Mouse (Mus musculus): ENCODE measurements around the gene Zdhhc23. TPM values are rescaled to one million over a fixed set of nuclear protein-coding genes. Genes with fewer than 3 reads are reported as not detected.

The Zdhhc23 gene
- polyA plus RNA-seq, 1 experiment: 0.01 TPM

GRCm38 (mm10) chr16:44011010-44011409 is 31.4 kb upstream of the Zdhhc23 start:
- peaks cover 7% of the 10 kb centered on the region for H3K4me1 ChIP-seq (ENCODE audit: control insufficient read depth)
- no peaks in the 10 kb centered on the region for H3K36me3 ChIP-seq (ENCODE audit: control insufficient read depth)
- TF ChIP-seq GATA1 (IDR thresholded peaks at IDR 0.05; ENCODE audit: low read length) (no peak), TAL1 (IDR thresholded peaks at IDR 0.05; ENCODE audit: low read length) (no peak)
- no peak overlapping the region for H3K4me3 ChIP-seq (replicated peaks)
- no peaks in the 10 kb centered on the region for H3K27me3 ChIP-seq (ENCODE audit: control insufficient read depth)
- no peaks in the 10 kb centered on the region for H3K9me3 ChIP-seq (ENCODE audit: control insufficient read depth, low read length)

- Histone ChIP-seq H3K9me3 (ENCODE audit: control insufficient read depth, low read length) (no peaks in the 10 kb centered on the region), H3K4me1 (ENCODE audit: control insufficient read depth) (no peaks in the 10 kb centered on the region), H3K36me3 (ENCODE audit: control insufficient read depth) (no peaks in the 10 kb centered on the region), H3K4me3 (replicated peaks) (no peak overlapping the region), H3K27me3 (ENCODE audit: control insufficient read depth) (no peaks in the 10 kb centered on the region)
- TF ChIP-seq GATA1 (IDR thresholded peaks at IDR 0.05; ENCODE audit: low read length) (no peak), TAL1 (IDR thresholded peaks at IDR 0.05; ENCODE audit: low read length) (no peak)
Measured at GRCm38 (mm10) chr16:44002086-44002485, 22.5 kb upstream of the Zdhhc23 start.

DNA sequence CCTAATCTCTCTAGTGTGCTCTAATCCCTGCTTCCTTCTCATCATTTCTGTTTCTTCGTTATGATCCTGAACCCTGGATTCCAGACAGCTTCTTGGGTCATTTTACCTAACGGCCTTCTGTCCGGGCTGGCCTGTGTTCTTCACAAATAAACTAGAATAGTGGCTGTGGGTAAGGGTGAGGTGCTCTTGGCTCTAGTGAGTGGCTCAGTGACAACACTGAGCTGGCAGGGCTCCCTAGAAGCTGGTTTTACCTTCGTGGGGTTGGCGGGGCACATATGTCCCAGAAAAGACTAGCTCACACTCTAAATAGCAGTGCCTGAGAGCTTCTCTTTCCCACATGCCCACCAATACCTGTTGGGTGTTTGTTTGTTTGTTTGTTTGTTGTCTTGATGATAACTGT is 19.9 kb upstream of the Zdhhc23 start:
- no peak overlapping the region for H3K4me3 ChIP-seq (replicated peaks)
- no peaks in the 10 kb centered on the region for H3K36me3 ChIP-seq (ENCODE audit: control insufficient read depth)
- no peaks in the 10 kb centered on the region for H3K4me1 ChIP-seq (ENCODE audit: control insufficient read depth)
- TF ChIP-seq TAL1 (IDR thresholded peaks at IDR 0.05; ENCODE audit: low read length) (no peak), GATA1 (IDR thresholded peaks at IDR 0.05; ENCODE audit: low read length) (no peak)
- H3K27me3 ChIP-seq (ENCODE audit: control insufficient read depth): no peaks in the 10 kb centered on the region
- no peaks in the 10 kb centered on the region for H3K9me3 ChIP-seq (ENCODE audit: control insufficient read depth, low read length)

GRCm38 (mm10) chr16:43999111-43999510 is 19.5 kb upstream of the Zdhhc23 start:
- H3K36me3 ChIP-seq (ENCODE audit: control insufficient read depth): no peaks in the 10 kb centered on the region

DNA sequence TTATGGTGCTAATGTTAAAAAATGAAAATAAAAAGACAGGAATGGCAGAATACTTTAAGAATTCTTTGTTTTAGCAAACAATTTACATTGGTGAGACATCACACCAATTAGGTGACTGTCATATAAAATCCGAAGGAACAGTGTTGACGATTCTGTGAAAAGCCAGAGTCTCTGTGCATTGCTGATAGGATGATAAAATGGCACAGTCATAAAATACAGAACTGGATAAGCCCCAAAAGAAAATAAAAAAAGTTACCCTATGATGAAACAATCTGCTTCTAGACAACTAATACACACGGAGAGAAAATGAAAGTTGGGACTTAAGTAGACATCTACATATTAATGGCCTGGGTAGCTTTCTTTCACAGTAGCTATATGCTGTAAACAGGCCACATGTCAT is 15.0 kb upstream of the Zdhhc23 start:
- H3K9me3 ChIP-seq (ENCODE audit: control insufficient read depth, low read length): no peaks in the 10 kb centered on the region
- no peak overlapping the region for H3K4me3 ChIP-seq (replicated peaks)
- H3K27me3 ChIP-seq (ENCODE audit: control insufficient read depth): no peaks in the 10 kb centered on the region
- H3K36me3 ChIP-seq (ENCODE audit: control insufficient read depth): no peaks in the 10 kb centered on the region
- TF ChIP-seq GATA1 (IDR thresholded peaks at IDR 0.05; ENCODE audit: low read length): no peak
- TF ChIP-seq TAL1 (IDR thresholded peaks at IDR 0.05; ENCODE audit: low read length): no peak
- no peaks in the 10 kb centered on the region for H3K4me1 ChIP-seq (ENCODE audit: control insufficient read depth)

More at GRCm38 (mm10) chr16:43999111-43999510, 19.5 kb upstream of the Zdhhc23 start:
- Histone ChIP-seq H3K27me3 (ENCODE audit: control insufficient read depth) (no peaks in the 10 kb centered on the region), H3K9me3 (ENCODE audit: control insufficient read depth, low read length) (no peaks in the 10 kb centered on the region), H3K4me1 (ENCODE audit: control insufficient read depth) (no peaks in the 10 kb centered on the region), H3K4me3 (replicated peaks) (no peak overlapping the region)
- TF ChIP-seq GATA1 (IDR thresholded peaks at IDR 0.05; ENCODE audit: low read length) (no peak), TAL1 (IDR thresholded peaks at IDR 0.05; ENCODE audit: low read length) (no peak)

GRCm38 (mm10) chr16:43986299-43986698 is 6.7 kb upstream of the Zdhhc23 start:
- TF ChIP-seq GATA1 (IDR thresholded peaks at IDR 0.05; ENCODE audit: low read length): no peak
- TF ChIP-seq TAL1 (IDR thresholded peaks at IDR 0.05; ENCODE audit: low read length): no peak

GRCm38 (mm10) chr16:43980110-43980609 is 569 bp upstream of the Zdhhc23 start:
- H3K27me3 ChIP-seq (ENCODE audit: control insufficient read depth): peaks cover 23% of the 10 kb centered on the region
- no peaks in the 10 kb centered on the region for H3K9me3 ChIP-seq (ENCODE audit: control insufficient read depth, low read length)
- peaks cover 11% of the 10 kb centered on the region for H3K4me1 ChIP-seq (ENCODE audit: control insufficient read depth)
- H3K36me3 ChIP-seq (ENCODE audit: control insufficient read depth): no peaks in the 10 kb centered on the region
- TF ChIP-seq GATA1 (IDR thresholded peaks at IDR 0.05; ENCODE audit: low read length) (no peak), TAL1 (IDR thresholded peaks at IDR 0.05; ENCODE audit: low read length) (no peak)
- peak overlapping the region; percentile 66 for H3K4me3 ChIP-seq (replicated peaks)

More at GRCm38 (mm10) chr16:43986299-43986698, 6.7 kb upstream of the Zdhhc23 start:
- Histone ChIP-seq H3K4me1 (ENCODE audit: control insufficient read depth) (no peaks in the 10 kb centered on the region), H3K36me3 (ENCODE audit: control insufficient read depth) (no peaks in the 10 kb centered on the region), H3K4me3 (replicated peaks) (no peak overlapping the region), H3K9me3 (ENCODE audit: control insufficient read depth, low read length) (no peaks in the 10 kb centered on the region), H3K27me3 (ENCODE audit: control insufficient read depth) (no peaks in the 10 kb centered on the region)

GRCm38 (mm10) chr16:43979010-43979327 is 622 bp downstream of the Zdhhc23 start:
- Histone ChIP-seq H3K36me3 (ENCODE audit: control insufficient read depth) (no peaks in the 10 kb centered on the region), H3K4me3 (replicated peaks) (peak overlapping the region; percentile 66), H3K9me3 (ENCODE audit: control insufficient read depth, low read length) (no peaks in the 10 kb centered on the region), H3K4me1 (ENCODE audit: control insufficient read depth) (peaks cover 11% of the 10 kb centered on the region), H3K27me3 (ENCODE audit: control insufficient read depth) (peaks cover 23% of the 10 kb centered on the region)
- no peak for TF ChIP-seq TAL1 (IDR thresholded peaks at IDR 0.05; ENCODE audit: low read length)
- no peak for TF ChIP-seq GATA1 (IDR thresholded peaks at IDR 0.05; ENCODE audit: low read length)

GRCm38 (mm10) chr16:43973606-43974220 is 5.9 kb downstream of the Zdhhc23 start:
- Histone ChIP-seq H3K36me3 (ENCODE audit: control insufficient read depth) (no peaks in the 10 kb centered on the region; the same call in 1 of the 2 replicates), H3K9me3 (ENCODE audit: control insufficient read depth, low read length) (no peaks in the 10 kb centered on the region), H3K27me3 (ENCODE audit: control insufficient read depth) (peaks cover 6% of the 10 kb centered on the region), H3K4me1 (ENCODE audit: control insufficient read depth) (no peaks in the 10 kb centered on the region), H3K4me3 (replicated peaks) (no peak overlapping the region)
- no peak for TF ChIP-seq TAL1 (IDR thresholded peaks at IDR 0.05; ENCODE audit: low read length)

- Histone ChIP-seq H3K4me3 (replicated peaks) (no peak overlapping the region), H3K27me3 (ENCODE audit: control insufficient read depth) (peaks cover under 1% of the 10 kb centered on the region; the same call in 1 of the 2 replicates), H3K36me3 (ENCODE audit: control insufficient read depth) (no peaks in the 10 kb centered on the region; the same call in 1 of the 2 replicates), H3K9me3 (ENCODE audit: control insufficient read depth, low read length) (no peaks in the 10 kb centered on the region), H3K4me1 (ENCODE audit: control insufficient read depth) (no peaks in the 10 kb centered on the region)
- no peak for TF ChIP-seq GATA1 (IDR thresholded peaks at IDR 0.05; ENCODE audit: low read length)
- no peak for TF ChIP-seq TAL1 (IDR thresholded peaks at IDR 0.05; ENCODE audit: low read length)
Measured at GRCm38 (mm10) chr16:43973147-43973546, 6.4 kb downstream of the Zdhhc23 start.

Data from erythroblast, embryonic 14.5 days (primary cell).